Mouse (Mus musculus) bone marrow macrophage, adult 2 months (primary cell): Measurements from ENCODE around the gene Sorcs1.

Source experiments
- CTCF ChIP-seq: IDR thresholded peaks from 2 replicates; pipeline ENCODE4 v1.5.1; 2012; ENCODE audit warnings: low read depth, mild to moderate bottlenecking, low read length, moderate library complexity
- POLR2A ChIP-seq: IDR thresholded peaks from 2 replicates; pipeline ENCODE4 v1.6.1; 2012; ENCODE audit warnings: mild to moderate bottlenecking, low read depth, low read length, borderline replicate concordance

DNA sequence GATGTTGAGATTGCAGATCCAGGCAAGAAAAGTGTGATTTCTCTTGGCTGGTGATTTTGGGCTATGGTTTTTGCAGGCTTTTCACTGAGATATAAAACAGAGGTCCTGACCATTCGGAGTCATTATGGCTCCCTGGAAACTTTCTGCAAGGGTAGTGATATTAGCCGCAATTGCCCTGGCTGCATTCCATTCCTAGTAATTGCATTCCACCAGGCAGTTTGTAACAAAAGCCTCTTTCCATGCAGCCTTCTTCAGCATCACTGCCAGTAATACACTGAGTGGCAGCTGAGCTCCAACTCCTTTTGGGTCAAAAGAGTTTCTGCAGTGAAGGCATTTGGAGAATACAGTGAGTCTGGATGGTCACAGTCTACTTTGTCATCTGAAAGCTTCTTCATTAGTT lies 319.9 kb downstream of the Sorcs1 start:
- TF ChIP-seq CTCF (no peak), POLR2A (no peak)
